Mouse (Mus musculus): Measurements from ENCODE around the gene Olfr1348.
A peak's percentile ranks its signal among the peaks of the same experiment; 100 is the strongest.
"Not testable (repeated sequence)": the region's sequence is repeated elsewhere in the genome, so short reads cannot be mapped to it uniquely, and the experiment has no call there.

The Olfr1348 gene

DNA sequence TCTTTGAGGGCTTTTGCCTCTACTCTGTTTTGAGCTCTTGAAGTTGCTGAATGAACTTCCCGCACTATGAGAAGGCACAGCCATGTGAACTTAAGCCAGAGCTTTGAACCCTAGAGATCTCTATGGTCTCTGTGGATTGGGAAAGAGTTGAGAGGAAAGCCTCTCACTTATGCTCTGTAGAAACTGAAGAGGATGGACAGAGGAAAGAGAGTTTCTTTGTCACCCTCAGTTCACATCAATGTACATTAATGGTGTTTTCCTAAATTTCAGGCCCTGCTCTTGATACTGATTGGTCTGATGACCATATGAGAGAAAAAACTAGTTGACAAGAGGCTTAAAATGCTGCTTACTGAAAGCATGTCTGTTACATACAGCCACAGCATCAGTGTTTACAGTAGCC lies at the start of gene Olfr1348:
Gene Olfr1348, minus strand, starts transcription at position 101 of the 400 bp plus-strand sequence.
- no peak for DNase-seq (ENCODE audit: low spot score)

- DNase-seq (ENCODE audit: low spot score) = peak; percentile 8
These were observed 17.6 kb upstream of the Olfr1348 start for GRCm38 (mm10) chr7:6526141-6526540.

GRCm38 (mm10) chr7:6525001-6525400 lies 16.5 kb upstream of the Olfr1348 start:
- DNase-seq (ENCODE audit: low spot score) = no peak

- no peak for DNase-seq (ENCODE audit: low spot score)
These were observed 14.3 kb upstream of the Olfr1348 start, which contains the start of gene Olfr1349 for GRCm38 (mm10) chr7:6522850-6523249. Gene Olfr1349 (minus strand): TSS chr7:6522950.

DNA sequence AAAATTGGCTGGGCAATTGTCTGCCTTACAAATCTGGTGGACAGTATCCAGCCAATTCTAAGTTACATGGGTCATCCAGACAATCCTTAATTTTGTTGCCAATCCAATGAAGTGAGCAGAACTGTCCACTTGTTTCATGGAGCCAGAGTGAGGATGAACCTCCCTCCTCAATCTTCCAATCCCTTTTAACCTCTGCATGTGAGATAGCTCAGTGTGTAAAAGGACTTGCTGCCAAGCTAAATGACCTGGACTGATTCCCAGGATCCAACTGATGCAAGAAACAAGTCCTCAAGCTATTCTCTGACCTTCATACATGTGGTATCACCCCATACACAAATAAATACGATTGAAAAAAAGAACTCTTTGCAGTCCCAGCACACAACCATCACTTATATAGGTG lies 13.1 kb upstream of the Olfr1348 start:
- no peak for DNase-seq (ENCODE audit: low spot score)

- no peak for DNase-seq (ENCODE audit: low spot score)
These were observed 8.9 kb downstream of the Olfr1348 start, which contains the start of gene Olfr1347 for GRCm38 (mm10) chr7:6499655-6500054. Gene Olfr1347 (minus strand): TSS chr7:6499755.

- DNase-seq (ENCODE audit: low spot score) = no peak
These were observed 21.7 kb downstream of the Olfr1348 start, which contains the start of gene Olfr5 for GRCm38 (mm10) chr7:6486841-6487240. Gene Olfr5 (minus strand): TSS chr7:6486941.

- DNase-seq (ENCODE audit: low spot score) = not testable (repeated sequence)
These were observed 30.9 kb downstream of the Olfr1348 start for GRCm38 (mm10) chr7:6477633-6478032.

GRCm38 (mm10) chr7:6466951-6467350 lies 41.6 kb downstream of the Olfr1348 start, which contains the start of gene Olfr1346:
Gene Olfr1346 (plus strand): TSS chr7:6467101.
- DNase-seq (ENCODE audit: low spot score) = no peak

DNA sequence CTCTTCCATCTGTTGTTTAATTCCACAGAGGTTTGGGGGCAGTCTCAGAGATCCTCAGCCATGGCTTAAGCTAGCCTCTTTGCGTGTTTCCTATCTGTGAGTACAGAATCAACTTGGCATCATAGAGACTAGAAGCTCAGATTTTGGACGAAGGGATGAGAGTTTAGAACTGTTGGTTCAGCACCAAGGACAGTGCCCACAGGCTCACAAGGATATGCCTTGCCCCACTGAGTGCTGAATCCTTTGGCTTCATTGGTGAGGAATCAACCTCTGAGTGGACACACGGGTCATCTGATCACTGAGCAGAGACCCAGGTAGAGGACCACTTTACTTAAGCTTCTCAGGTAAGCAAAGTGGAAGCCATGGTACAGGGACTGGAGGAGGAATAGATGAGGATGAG lies 52.1 kb downstream of the Olfr1348 start:
- no peak for DNase-seq (ENCODE audit: low spot score)

- no peak for DNase-seq (ENCODE audit: low spot score)
These were observed 52.7 kb downstream of the Olfr1348 start, which contains the start of gene Olfr1336 for GRCm38 (mm10) chr7:6455868-6456267. Gene Olfr1336 (plus strand): TSS chr7:6456168.
